Mouse (Mus musculus) v-Abl transformed pro-B cells (cell line): ENCODE data around the gene Nyx.

Source experiments
- in situ Hi-C, 2 experiments: fragments of 400-800 bp; cut with MboI; formaldehyde crosslinking; loops; one replicate each; pipeline ENCODE4 v1.15.1; 2025; ENCODE audit not compliant: unreplicated experiment in 2 of 2

Gene Nyx

GRCm38 (mm10) chrX:13489001-13489400 lies 23.1 kb downstream of the Nyx start:
- in situ Hi-C loops = loop anchor here in 1 of 2 experiments (25.0 kb wide), 1 partner anchor 98 kb away; no protein-coding TSS in a partner anchor

GRCm38 (mm10) chrX:13489761-13490160 lies 23.9 kb downstream of the Nyx start:
- in situ Hi-C loops = loop anchor here in 1 of 2 experiments (25.0 kb wide), 1 partner anchor 98 kb away; no protein-coding TSS in a partner anchor

DNA sequence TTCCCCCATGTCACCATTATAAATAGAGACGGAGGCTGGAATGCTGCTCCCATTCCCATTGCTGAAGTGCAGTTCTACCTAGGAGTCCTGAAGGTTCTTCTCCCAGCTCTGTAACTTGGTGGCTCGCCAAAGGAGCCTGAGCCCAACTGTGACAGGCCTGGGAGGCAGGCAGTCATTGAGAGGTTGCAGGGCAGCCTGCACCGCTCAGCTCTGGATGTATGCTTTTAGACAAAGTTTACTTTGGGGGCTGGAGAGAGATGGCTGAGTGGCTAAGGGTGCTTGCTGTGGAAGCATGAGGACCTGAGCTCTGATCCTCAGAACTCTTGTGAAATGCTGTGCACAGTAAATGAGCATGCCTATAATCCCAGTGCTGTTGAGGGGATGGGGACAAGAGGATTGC lies 25.0 kb downstream of the Nyx start:
- in situ Hi-C loops = loop anchor here in 1 of 2 experiments (25.0 kb wide), 1 partner anchor 96 kb away; no protein-coding TSS in a partner anchor

DNA sequence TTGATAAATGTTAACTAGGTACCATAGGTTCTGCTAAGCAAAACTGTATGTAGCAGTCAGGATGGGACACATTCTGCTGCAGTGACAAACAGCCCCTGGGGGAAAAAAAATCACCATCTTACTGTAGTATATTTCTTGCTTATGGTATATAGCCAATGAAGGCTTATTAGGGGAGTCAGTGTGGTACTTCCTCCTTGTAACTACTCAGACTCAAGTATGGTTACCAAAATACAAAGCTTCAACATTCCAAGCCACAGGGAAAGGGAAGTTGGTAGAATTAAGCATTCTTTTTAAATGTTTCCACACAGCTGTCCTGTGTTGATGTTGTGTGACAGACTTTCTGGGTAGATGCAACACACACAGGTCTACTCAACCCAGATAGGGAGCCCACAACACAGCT lies 27.0 kb downstream of the Nyx start:
- in situ Hi-C loops = loop anchor here in 1 of 2 experiments (25.0 kb wide), 1 partner anchor 94 kb away; no protein-coding TSS in a partner anchor

DNA sequence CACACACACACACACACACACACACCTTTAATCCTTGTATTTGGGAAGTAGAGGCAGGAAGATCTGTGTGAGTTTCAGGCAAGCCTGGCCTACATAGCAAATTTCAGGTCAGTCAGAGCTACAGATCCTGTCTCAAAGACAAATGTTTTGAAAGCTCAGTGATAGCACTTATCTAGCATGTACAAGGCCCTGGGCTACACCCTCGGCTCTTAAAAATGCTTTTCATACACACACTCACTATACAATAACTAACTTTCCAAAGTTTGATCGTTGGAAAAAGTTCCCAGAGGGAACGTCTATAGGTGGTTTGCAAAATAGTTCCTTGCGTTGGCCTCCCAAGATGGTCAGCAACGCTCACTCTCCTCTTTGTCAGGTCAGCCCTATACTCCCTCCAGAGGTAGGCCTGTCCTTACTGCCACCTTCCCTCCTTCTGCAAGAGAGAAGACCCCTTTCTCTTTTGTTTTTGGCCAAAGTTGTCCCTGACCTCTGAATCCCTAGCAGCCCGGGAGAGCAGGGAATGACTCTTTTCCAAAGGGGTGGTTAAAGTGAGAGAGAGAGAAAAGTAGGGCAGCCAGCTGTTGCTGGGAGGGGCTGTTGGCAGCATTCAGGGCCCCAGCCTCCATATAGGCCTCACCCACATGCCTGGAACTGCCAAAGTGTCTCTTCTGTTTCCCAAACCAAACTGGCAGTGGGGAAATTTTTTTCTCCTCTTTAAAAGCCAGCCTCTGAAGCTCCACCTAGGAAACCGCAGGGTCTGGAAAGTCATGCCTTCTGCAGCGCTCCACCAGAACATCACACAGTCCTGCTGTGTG lies 29.2 kb downstream of the Nyx start:
- in situ Hi-C loops = loop anchor here in 1 of 2 experiments (25.0 kb wide), 1 partner anchor 92 kb away; no protein-coding TSS in a partner anchor

DNA sequence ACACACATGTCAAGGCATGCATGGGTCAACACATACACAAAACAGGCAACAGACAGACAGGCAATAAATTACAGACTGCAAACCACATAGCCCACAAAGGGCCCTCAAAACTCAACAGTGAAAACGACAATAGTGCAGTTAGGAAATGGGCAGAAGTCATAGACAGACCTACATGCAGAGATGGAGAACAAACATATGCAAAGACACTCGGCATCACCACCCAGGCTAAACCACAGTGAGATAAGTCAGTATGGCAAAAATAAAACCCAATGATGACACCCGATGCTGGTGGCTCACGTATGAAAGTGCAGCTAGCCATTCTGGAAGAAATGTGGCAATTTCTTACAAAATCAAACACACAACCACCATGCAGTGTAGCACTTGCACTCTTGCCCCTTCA lies 34.4 kb downstream of the Nyx start:
- in situ Hi-C loops = no loop called here

- in situ Hi-C loops = no loop called here
Observed at GRCm38 (mm10) chrX:13502862-13503375, 37.0 kb downstream of the Nyx start.

GRCm38 (mm10) chrX:13504389-13504788 lies 38.5 kb downstream of the Nyx start:
- in situ Hi-C loops = no loop called here

DNA sequence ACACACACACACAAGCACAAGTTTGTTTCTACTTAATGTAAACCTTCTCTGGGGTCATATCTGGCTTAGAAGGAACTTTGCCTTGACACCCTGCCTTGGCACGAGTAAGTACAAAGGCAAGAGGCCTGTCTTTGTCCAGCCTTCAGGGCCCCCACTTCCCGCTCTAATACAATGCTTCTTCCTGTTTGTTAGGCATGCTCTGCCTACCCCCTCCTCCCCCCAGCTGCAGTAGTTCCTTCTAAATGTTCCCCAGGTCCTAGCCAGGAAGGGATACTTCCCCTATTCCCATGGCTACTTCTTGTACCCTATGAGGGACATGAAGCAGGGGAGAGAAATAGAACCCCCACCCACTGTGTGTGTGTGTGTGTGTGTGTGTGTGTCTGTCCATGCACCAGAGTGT lies 40.5 kb downstream of the Nyx start:
- in situ Hi-C loops = no loop called here

- in situ Hi-C loops = no loop called here
Observed at GRCm38 (mm10) chrX:13513127-13513526, 47.2 kb downstream of the Nyx start.

DNA sequence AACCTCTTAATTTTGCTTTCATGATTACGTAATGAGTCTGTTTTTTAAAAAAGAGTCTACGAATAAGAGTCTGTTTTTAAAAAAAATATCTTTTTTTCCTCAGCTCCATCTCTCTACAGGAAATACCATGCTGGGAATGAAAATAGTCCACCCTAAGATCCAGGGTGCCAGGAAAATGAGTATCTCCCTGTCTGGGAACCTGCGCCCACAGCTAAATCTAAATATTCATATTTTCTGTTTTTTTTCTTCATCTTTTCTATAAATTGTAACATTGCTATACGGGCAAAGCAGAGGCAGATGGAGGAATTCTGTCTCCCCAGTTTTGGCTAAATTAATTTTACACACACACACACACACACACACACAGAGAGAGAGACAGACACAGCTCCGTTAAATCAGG lies 48.0 kb downstream of the Nyx start:
- in situ Hi-C loops = no loop called here

GRCm38 (mm10) chrX:13516451-13516850 lies 50.5 kb downstream of the Nyx start:
- in situ Hi-C loops = no loop called here

GRCm38 (mm10) chrX:13518019-13518418 lies 52.1 kb downstream of the Nyx start:
- in situ Hi-C loops = no loop called here

GRCm38 (mm10) chrX:13518781-13519407 lies 53.0 kb downstream of the Nyx start:
- in situ Hi-C loops = no loop called here

DNA sequence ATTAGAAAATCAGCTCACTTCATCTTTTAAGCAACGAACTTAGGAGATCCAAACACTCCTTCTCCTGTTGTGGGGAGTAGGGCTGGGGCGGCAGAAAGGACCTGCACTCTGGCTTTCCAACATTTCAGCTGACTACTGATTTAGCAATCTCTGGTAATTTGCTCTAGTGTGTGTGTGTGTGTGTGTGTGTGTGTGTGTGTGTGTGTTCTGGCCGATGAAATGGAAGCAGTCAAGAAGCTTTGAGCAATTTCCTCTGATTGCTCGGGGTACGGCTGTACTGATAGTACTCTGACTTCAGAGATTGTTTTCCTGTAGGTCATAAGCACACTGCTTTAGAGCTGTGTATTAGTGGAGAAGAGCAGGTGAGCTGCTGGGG lies 53.5 kb downstream of the Nyx start:
- in situ Hi-C loops = no loop called here

- in situ Hi-C loops = no loop called here
Observed at GRCm38 (mm10) chrX:13520566-13520965, 54.7 kb downstream of the Nyx start.

GRCm38 (mm10) chrX:13521288-13521687 lies 55.4 kb downstream of the Nyx start:
- in situ Hi-C loops = no loop called here
